ENCODE assay signal across 8 mouse cellular contexts in the genomic region with DNA sequence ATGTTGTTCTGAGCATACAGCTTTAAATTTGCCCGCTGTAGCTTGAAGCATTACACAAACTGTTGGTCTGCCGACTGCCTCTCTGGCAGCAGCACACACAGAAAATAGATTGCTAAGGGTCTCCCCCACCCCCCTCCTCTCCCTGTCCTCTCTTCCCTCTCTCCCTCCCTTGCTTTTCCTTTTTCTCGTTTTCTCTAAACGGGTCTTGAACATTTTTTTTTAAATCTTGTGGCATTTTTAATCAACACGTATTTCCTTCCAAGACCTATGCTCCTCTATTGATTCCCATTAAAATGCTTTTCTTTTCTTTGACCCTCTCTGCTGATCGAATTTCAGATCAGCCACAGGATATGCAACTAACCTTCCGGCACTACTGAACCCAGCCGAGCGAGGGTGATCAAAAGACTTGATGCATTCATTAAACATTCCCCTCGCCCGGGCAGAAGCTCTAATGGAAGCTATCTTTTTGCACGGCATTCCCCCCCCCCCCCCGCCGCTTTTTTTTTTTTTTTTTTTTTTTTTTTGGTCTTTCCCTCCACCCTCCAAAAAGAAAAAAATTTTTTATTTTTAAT.
DNase-seq lines count a peak whose midpoint lies in the region; ATAC-seq and TF ChIP-seq lines count a peak whose summit lies in the region.

No protein-coding gene starts in this region.

- 4% methylated on average over 14 of the region's 14 CpGs for WGBS in thymus, adult 2 months
- under 1% methylated on average over 14 of the region's 14 CpGs for WGBS in intestine, embryonic 15.5 days
- under 1% methylated on average over 14 of the region's 14 CpGs for WGBS in limb, embryonic 11.5 days
- under 1% methylated on average over 14 of the region's 14 CpGs for WGBS in midbrain, embryonic 14.5 days

- DNase-seq in thymus, adult 2 months = peak; percentile 13
- no peak for DNase-seq in thymus, postnatal 10 days (ENCODE audit: low spot score in 2 of 2)
- peak; percentile 54 to 66 for DNase-seq in cerebellum, adult 18-20 months
- peak; percentile 69 for DNase-seq in forelimb bud, embryonic 11.5 days (ENCODE audit: low read depth, low spot score)
- peak; percentile 68 for DNase-seq in limb, embryonic 11.5 days (ENCODE audit: low spot score)
- peak; percentile 90 for DNase-seq in midbrain, embryonic 14.5 days
- peak; percentile 46 for DNase-seq in testis, postnatal 14 days (ENCODE audit: low spot score)

- ATAC-seq in intestine, embryonic 15.5 days = peak; percentile 21; the same call in 1 of the 2 replicates
- ATAC-seq in limb, embryonic 11.5 days (ENCODE audit: insufficient number of reproducible peaks, low FRiP score, low TSS enrichment, low read depth) = no peak
- ATAC-seq in midbrain, embryonic 14.5 days (ENCODE audit: low FRiP score, low TSS enrichment) = peak; percentile 67

- H3K27me3 ChIP-seq in thymus, adult 2 months (ENCODE audit: control insufficient read depth, insufficient read depth, low read length) = no peaks in the 10 kb centered on the region
- H3K27me3 ChIP-seq in intestine, embryonic 15.5 days (replicated peaks) = no peaks in the 10 kb centered on the region
- H3K27me3 ChIP-seq in limb, embryonic 11.5 days (ENCODE audit: control insufficient read depth, insufficient read depth, low read length) = no peaks in the 10 kb centered on the region
- H3K27me3 ChIP-seq in midbrain, embryonic 14.5 days (ENCODE audit: control insufficient read depth, insufficient read depth, low read length) = no peaks in the 10 kb centered on the region

- TF ChIP-seq POLR2A in thymus, adult 2 months (IDR thresholded peaks at IDR 0.05; ENCODE audit: control insufficient read depth, extremely low read depth, insufficient read depth, low read length, poor library complexity) = no peak

- TF ChIP-seq CTCF in thymus, adult 2 months (IDR thresholded peaks at IDR 0.05; ENCODE audit: borderline replicate concordance, control insufficient read depth, extremely low read depth, insufficient read depth, low read length, poor library complexity) = no peak

- peaks cover 4% of the 10 kb centered on the region; the same call in 1 of the 2 replicates for H3K4me1 ChIP-seq in thymus, adult 2 months (replicated peaks; ENCODE audit: control insufficient read depth, insufficient read depth, low read length)
- H3K4me1 ChIP-seq in intestine, embryonic 15.5 days (replicated peaks) = no peaks in the 10 kb centered on the region; the same call in 1 of the 2 replicates
- H3K4me1 ChIP-seq in limb, embryonic 11.5 days (ENCODE audit: control insufficient read depth, insufficient read depth, low read length) = no peaks in the 10 kb centered on the region
- peaks cover 10% of the 10 kb centered on the region for H3K4me1 ChIP-seq in midbrain, embryonic 14.5 days (ENCODE audit: control insufficient read depth, insufficient read depth, low read length)

- no peaks in the 10 kb centered on the region for H3K36me3 ChIP-seq in thymus, adult 2 months (ENCODE audit: control insufficient read depth, insufficient read depth, low read length)
- no peaks in the 10 kb centered on the region for H3K36me3 ChIP-seq in intestine, embryonic 15.5 days
- no peaks in the 10 kb centered on the region for H3K36me3 ChIP-seq in limb, embryonic 11.5 days (ENCODE audit: control insufficient read depth, insufficient read depth, low read length)
- H3K36me3 ChIP-seq in midbrain, embryonic 14.5 days (ENCODE audit: control insufficient read depth, insufficient read depth, low read length) = no peaks in the 10 kb centered on the region

- peak overlapping the region; percentile 47; the same call in 1 of the 2 replicates for H3K9ac ChIP-seq in intestine, embryonic 15.5 days
- peak overlapping the region; percentile 51; the same call in 1 of the 2 replicates for H3K9ac ChIP-seq in limb, embryonic 11.5 days (ENCODE audit: low read length)
- peak overlapping the region; percentile 73; the same call in 1 of the 2 replicates for H3K9ac ChIP-seq in midbrain, embryonic 14.5 days (replicated peaks; ENCODE audit: low read length)

- H3K4me2 ChIP-seq in intestine, embryonic 15.5 days (replicated peaks) = peak overlapping the region; percentile 76
- peak overlapping the region; percentile 64 for H3K4me2 ChIP-seq in limb, embryonic 11.5 days (ENCODE audit: low read depth, severe bottlenecking)
- peak overlapping the region; percentile 73 for H3K4me2 ChIP-seq in midbrain, embryonic 14.5 days (ENCODE audit: low read length)

- peak overlapping the region; percentile 37; the same call in 1 of the 2 replicates for H3K27ac ChIP-seq in thymus, adult 2 months (ENCODE audit: control insufficient read depth, insufficient read depth, low read length)
- peak overlapping the region; percentile 98 for H3K27ac ChIP-seq in intestine, embryonic 15.5 days
- H3K27ac ChIP-seq in limb, embryonic 11.5 days (replicated peaks; ENCODE audit: low read depth, low read length) = peak overlapping the region; percentile 91
- peak overlapping the region; percentile 98 for H3K27ac ChIP-seq in midbrain, embryonic 14.5 days (replicated peaks; ENCODE audit: low read depth, low read length)

- H3K9me3 ChIP-seq in intestine, embryonic 15.5 days = no peaks in the 10 kb centered on the region
- no peaks in the 10 kb centered on the region for H3K9me3 ChIP-seq in limb, embryonic 11.5 days (ENCODE audit: control insufficient read depth, low read length)
- H3K9me3 ChIP-seq in midbrain, embryonic 14.5 days (ENCODE audit: control insufficient read depth, low read length) = no peaks in the 10 kb centered on the region

- H3K4me3 ChIP-seq in thymus, adult 2 months (ENCODE audit: control insufficient read depth, insufficient read depth, low read length) = peak overlapping the region; percentile 24; the same call in 1 of the 2 replicates
- peak overlapping the region; percentile 53 for H3K4me3 ChIP-seq in intestine, embryonic 15.5 days (replicated peaks)
- H3K4me3 ChIP-seq in limb, embryonic 11.5 days (ENCODE audit: low read depth, low read length) = peak overlapping the region; percentile 37
- H3K4me3 ChIP-seq in midbrain, embryonic 14.5 days (replicated peaks; ENCODE audit: low read depth, low read length) = peak overlapping the region; percentile 51

Comparison
In these comparisons a context has a peak if more than half of its experiments do, and no peak if none do; other contexts are left out.
1. DNase-seq: peak in thymus, adult 2 months (single experiment), cerebellum, adult 18-20 months (2 of 2), forelimb bud, embryonic 11.5 days (single experiment), limb, embryonic 11.5 days (single experiment), midbrain, embryonic 14.5 days (single experiment) and testis, postnatal 14 days (single experiment); none in thymus, postnatal 10 days (0 of 2).
2. H3K27ac ChIP-seq: peak in every context shown above with its lines; median percentile 98 in intestine, embryonic 15.5 days; 98 in midbrain, embryonic 14.5 days; 91 in limb, embryonic 11.5 days; 37 in thymus, adult 2 months.
3. Peak in every context shown above with its lines, with median percentiles within 50 percentile points of each other: H3K4me3 ChIP-seq, H3K4me2 ChIP-seq and H3K9ac ChIP-seq.